In the genomic region with DNA sequence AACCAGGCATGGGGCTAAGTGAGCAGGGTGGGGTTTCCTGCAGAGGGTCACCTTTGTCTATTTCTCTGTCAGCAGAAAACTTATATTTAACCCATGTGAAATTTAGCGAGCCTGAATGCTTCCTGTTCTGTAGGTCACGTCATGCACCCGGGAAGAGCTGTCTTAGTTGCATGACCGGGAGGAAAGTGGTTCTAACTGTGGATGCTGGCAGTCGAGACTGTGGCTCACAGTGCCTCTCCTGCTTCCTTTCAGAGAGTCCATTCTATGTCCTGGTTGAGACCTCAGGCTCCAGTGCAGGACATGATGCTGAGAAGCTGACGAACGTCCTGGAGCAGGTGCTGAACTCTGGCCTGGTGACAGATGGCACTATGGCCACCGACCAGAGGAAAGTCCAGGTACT, we compare ENCODE assay signal across 10 mouse cellular contexts. TPM values are rescaled to one million over a fixed set of nuclear protein-coding genes. Genes with fewer than 3 reads are reported as not detected.
"Had no signal": no experiment of that assay in that cellular context is flagged by ENCODE, and none has a peak within 500 bp of the region (broad histone marks: within the 10 kb centered on the region; RNA-seq: fewer than 3 reads in every experiment).

No protein-coding gene starts in this region.

RNA-seq across cellular contexts. Expression of gene Gal3st2, which starts 22.5 kb away (rescaled TPM):
- total RNA-seq: common myeloid progenitor, adult 5-6 weeks; forebrain, postnatal 0 days; gastrocnemius, adult 18-20 months; gastrocnemius, adult 2 months; gastrocnemius, adult 8-10 months; gastrocnemius, postnatal 10 days; gastrocnemius, postnatal 14 days; gastrocnemius, postnatal 25 days; gastrocnemius, postnatal 36 days; granulocyte monocyte progenitor cell, adult 5-6 weeks had no signal
